Mouse (Mus musculus) urinary bladder, postnatal 25 days (tissue): ENCODE results near the gene Il9.

Source experiments
- DNase-seq: peaks from one replicate; pipeline ENCODE4 v3.0.0; 2022; ENCODE audit warnings: low spot score

Il9 gene

GRCm38 (mm10) chr13:56471951-56472350 lies 10.1 kb downstream of the Il9 start:
- no peak for DNase-seq

- no peak for DNase-seq
These were observed 10.8 kb downstream of the Il9 start for GRCm38 (mm10) chr13:56471211-56471610.

- DNase-seq, result no peak
These were observed 13.5 kb downstream of the Il9 start for GRCm38 (mm10) chr13:56468536-56468935.

- DNase-seq, result no peak
These were observed 14.3 kb downstream of the Il9 start for GRCm38 (mm10) chr13:56467786-56468185.

- no peak for DNase-seq
These were observed 18.3 kb downstream of the Il9 start for GRCm38 (mm10) chr13:56463750-56464149.

GRCm38 (mm10) chr13:56463261-56463660 lies 18.8 kb downstream of the Il9 start:
- DNase-seq, result no peak

GRCm38 (mm10) chr13:56462791-56463190 lies 19.3 kb downstream of the Il9 start:
- no peak for DNase-seq

GRCm38 (mm10) chr13:56461460-56461859 lies 20.6 kb downstream of the Il9 start:
- no peak for DNase-seq

- no peak for DNase-seq
These were observed 24.0 kb downstream of the Il9 start for GRCm38 (mm10) chr13:56458001-56458400.

GRCm38 (mm10) chr13:56450035-56450434 lies 32.0 kb downstream of the Il9 start:
- no peak for DNase-seq

- no peak for DNase-seq
These were observed 32.6 kb downstream of the Il9 start for GRCm38 (mm10) chr13:56449239-56450030.

- no peak for DNase-seq
These were observed 37.0 kb downstream of the Il9 start for GRCm38 (mm10) chr13:56444996-56445395.

- no peak for DNase-seq
These were observed 37.9 kb downstream of the Il9 start for GRCm38 (mm10) chr13:56444112-56444511.

GRCm38 (mm10) chr13:56443411-56443810 lies 38.6 kb downstream of the Il9 start:
- no peak for DNase-seq

- DNase-seq, result peak; percentile 45
These were observed 43.6 kb downstream of the Il9 start, which contains the start of gene Slc25a48 for GRCm38 (mm10) chr13:56438211-56439075. Gene Slc25a48, plus strand, starts transcription at chr13:56438355.

GRCm38 (mm10) chr13:56435615-56436287 lies 46.3 kb downstream of the Il9 start:
- DNase-seq, result no peak

- DNase-seq, result no peak
These were observed 47.7 kb downstream of the Il9 start for GRCm38 (mm10) chr13:56434311-56434751.

- peak; percentile 58 for DNase-seq
These were observed 48.6 kb downstream of the Il9 start for GRCm38 (mm10) chr13:56433466-56433865.

- no peak for DNase-seq
These were observed 49.5 kb downstream of the Il9 start for GRCm38 (mm10) chr13:56432496-56432895.
